Mouse (Mus musculus): ENCODE results near the gene Tnfrsf26. TPM values are rescaled to one million over a fixed set of nuclear protein-coding genes. Genes with fewer than 3 reads are reported as not detected.
"Not testable (repeated sequence)": the region's sequence is repeated elsewhere in the genome, so short reads cannot be mapped to it uniquely, and the experiment has no call there.

Gene Tnfrsf26
- polyA plus RNA-seq (2014; fragmentation: Nextera tagmentation; extraction: Ambion mirVana), result 0.30 and 0.55 TPM in 2 replicates

GRCm38 (mm10) chr7:143628540-143628939 lies at the start of gene Tnfrsf26:
Gene Tnfrsf26 (minus strand): TSS chr7:143628722.
- WGBS, result 86% methylated on average over 1 of the region's 1 CpGs
- ATAC-seq (replicated peaks; ENCODE audit: low FRiP score, low TSS enrichment, low read depth) (no peak), DNase-seq (ENCODE audit: low spot score) (no peak)
- Histone ChIP-seq H3K4me1 (replicated peaks; ENCODE audit: control insufficient read depth, insufficient read depth, low read length) (no peaks in the 10 kb centered on the region), H3K9me3 (ENCODE audit: control insufficient read depth, low read length) (no peaks in the 10 kb centered on the region), H3K36me3 (ENCODE audit: control insufficient read depth, insufficient read depth, low read length) (no peaks in the 10 kb centered on the region), H3K27me3 (replicated peaks; ENCODE audit: control insufficient read depth, insufficient read depth, low read length) (no peaks in the 10 kb centered on the region), H3K9ac (ENCODE audit: low read length) (no peak within 1 kb of the TSS), H3K27ac (ENCODE audit: low read depth) (no peak within 1 kb of the TSS), H3K4me3 (ENCODE audit: low read depth, low read length) (no peak within 1 kb of the TSS), H3K4me2 (ENCODE audit: low read length) (no peak within 1 kb of the TSS)

GRCm38 (mm10) chr7:143666427-143667311 lies 38.1 kb upstream of the Tnfrsf26 start:
- Histone ChIP-seq H3K4me3 (ENCODE audit: low read depth, low read length) (no peak overlapping the region), H3K4me1 (replicated peaks; ENCODE audit: control insufficient read depth, insufficient read depth, low read length) (no peaks in the 10 kb centered on the region), H3K9ac (ENCODE audit: low read length) (no peak overlapping the region)

GRCm38 (mm10) chr7:143663470-143663869 lies 34.9 kb upstream of the Tnfrsf26 start:
- Histone ChIP-seq H3K9me3 (ENCODE audit: control insufficient read depth, low read length) (no peaks in the 10 kb centered on the region), H3K27ac (ENCODE audit: low read depth) (no peak overlapping the region), H3K9ac (ENCODE audit: low read length) (no peak overlapping the region), H3K27me3 (replicated peaks; ENCODE audit: control insufficient read depth, insufficient read depth, low read length) (no peaks in the 10 kb centered on the region), H3K4me2 (ENCODE audit: low read length) (no peak overlapping the region), H3K4me1 (replicated peaks; ENCODE audit: control insufficient read depth, insufficient read depth, low read length) (no peaks in the 10 kb centered on the region), H3K36me3 (ENCODE audit: control insufficient read depth, insufficient read depth, low read length) (no peaks in the 10 kb centered on the region), H3K4me3 (ENCODE audit: low read depth, low read length) (no peak overlapping the region)
- 73% methylated on average over 2 of the region's 2 CpGs for WGBS
- DNase-seq (ENCODE audit: low spot score) (no peak), ATAC-seq (replicated peaks; ENCODE audit: low FRiP score, low TSS enrichment, low read depth) (no peak)

More at GRCm38 (mm10) chr7:143666427-143667311, 38.1 kb upstream of the Tnfrsf26 start:
- no peaks in the 10 kb centered on the region for H3K9me3 ChIP-seq (ENCODE audit: control insufficient read depth, low read length)
- no peak for DNase-seq (ENCODE audit: low spot score)
- no peak overlapping the region for H3K27ac ChIP-seq (ENCODE audit: low read depth)
- ATAC-seq (replicated peaks; ENCODE audit: low FRiP score, low TSS enrichment, low read depth), result no peak
- no peaks in the 10 kb centered on the region for H3K27me3 ChIP-seq (replicated peaks; ENCODE audit: control insufficient read depth, insufficient read depth, low read length)
- H3K4me2 ChIP-seq (ENCODE audit: low read length), result no peak overlapping the region
- H3K36me3 ChIP-seq (ENCODE audit: control insufficient read depth, insufficient read depth, low read length), result no peaks in the 10 kb centered on the region

- Histone ChIP-seq H3K4me2 (ENCODE audit: low read length) (no peak overlapping the region), H3K4me1 (replicated peaks; ENCODE audit: control insufficient read depth, insufficient read depth, low read length) (no peaks in the 10 kb centered on the region), H3K4me3 (ENCODE audit: low read depth, low read length) (no peak overlapping the region), H3K27ac (ENCODE audit: low read depth) (no peak overlapping the region), H3K9ac (ENCODE audit: low read length) (no peak overlapping the region), H3K36me3 (ENCODE audit: control insufficient read depth, insufficient read depth, low read length) (no peaks in the 10 kb centered on the region), H3K27me3 (replicated peaks; ENCODE audit: control insufficient read depth, insufficient read depth, low read length) (no peaks in the 10 kb centered on the region), H3K9me3 (ENCODE audit: control insufficient read depth, low read length) (no peaks in the 10 kb centered on the region)
- DNase-seq (ENCODE audit: low spot score) (no peak), ATAC-seq (replicated peaks; ENCODE audit: low FRiP score, low TSS enrichment, low read depth) (no peak)
Measured at GRCm38 (mm10) chr7:143660797-143661196, 32.3 kb upstream of the Tnfrsf26 start.

GRCm38 (mm10) chr7:143649769-143650346 lies 21.3 kb upstream of the Tnfrsf26 start:
- Histone ChIP-seq H3K4me2 (ENCODE audit: low read length) (peak overlapping the region; percentile 83), H3K4me3 (ENCODE audit: low read depth, low read length) (peak overlapping the region; percentile 74; the same call in 1 of the 2 replicates)
- ATAC-seq (replicated peaks; ENCODE audit: low FRiP score, low TSS enrichment, low read depth), result peak; percentile 12; the same call in 1 of the 2 replicates
- not testable (repeated sequence) for H3K9ac ChIP-seq (ENCODE audit: low read length); H3K4me1 ChIP-seq (replicated peaks; ENCODE audit: control insufficient read depth, insufficient read depth, low read length); H3K27ac ChIP-seq (ENCODE audit: low read depth); H3K27me3 ChIP-seq (replicated peaks; ENCODE audit: control insufficient read depth, insufficient read depth, low read length); H3K9me3 ChIP-seq (ENCODE audit: control insufficient read depth, low read length); DNase-seq (ENCODE audit: low spot score); H3K36me3 ChIP-seq (ENCODE audit: control insufficient read depth, insufficient read depth, low read length)
- 55% methylated on average over 10 of the region's 10 CpGs for WGBS

GRCm38 (mm10) chr7:143649034-143649768 lies 20.7 kb upstream of the Tnfrsf26 start, which contains the start of gene Tnfrsf22:
Gene Tnfrsf22 (minus strand): TSS chr7:143649661.
- peak within 1 kb of the TSS; percentile 47 for H3K9ac ChIP-seq (ENCODE audit: low read length)
- peak within 1 kb of the TSS; percentile 83 for H3K4me2 ChIP-seq (ENCODE audit: low read length)
- no peaks in the 10 kb centered on the region for H3K36me3 ChIP-seq (ENCODE audit: control insufficient read depth, insufficient read depth, low read length)
- H3K9me3 ChIP-seq (ENCODE audit: control insufficient read depth, low read length), result peaks cover 5% of the 10 kb centered on the region; the same call in 1 of the 2 replicates
- no peaks in the 10 kb centered on the region for H3K4me1 ChIP-seq (replicated peaks; ENCODE audit: control insufficient read depth, insufficient read depth, low read length)
- DNase-seq (ENCODE audit: low spot score) (peak; percentile 88), ATAC-seq (replicated peaks; ENCODE audit: low FRiP score, low TSS enrichment, low read depth) (peak; percentile 94)
- no peaks in the 10 kb centered on the region for H3K27me3 ChIP-seq (replicated peaks; ENCODE audit: control insufficient read depth, insufficient read depth, low read length)
- 4% methylated on average over 39 of the region's 39 CpGs for WGBS
- peak within 1 kb of the TSS; percentile 74 for H3K4me3 ChIP-seq (ENCODE audit: low read depth, low read length)
- no peak within 1 kb of the TSS for H3K27ac ChIP-seq (ENCODE audit: low read depth)

- WGBS, result 87% methylated on average over 2 of the region's 2 CpGs
- H3K27me3 ChIP-seq (replicated peaks; ENCODE audit: control insufficient read depth, insufficient read depth, low read length); H3K36me3 ChIP-seq (ENCODE audit: control insufficient read depth, insufficient read depth, low read length); DNase-seq (ENCODE audit: low spot score); ATAC-seq (replicated peaks; ENCODE audit: low FRiP score, low TSS enrichment, low read depth); H3K4me1 ChIP-seq (replicated peaks; ENCODE audit: control insufficient read depth, insufficient read depth, low read length); H3K9me3 ChIP-seq (ENCODE audit: control insufficient read depth, low read length); H3K4me3 ChIP-seq (ENCODE audit: low read depth, low read length); H3K27ac ChIP-seq (ENCODE audit: low read depth); H3K4me2 ChIP-seq (ENCODE audit: low read length); H3K9ac ChIP-seq (ENCODE audit: low read length): not testable (repeated sequence)
Measured at GRCm38 (mm10) chr7:143643949-143644348, 15.4 kb upstream of the Tnfrsf26 start.

GRCm38 (mm10) chr7:143636674-143637073 lies 8.2 kb upstream of the Tnfrsf26 start:
- no peak overlapping the region for H3K9ac ChIP-seq (ENCODE audit: low read length)
- no peaks in the 10 kb centered on the region for H3K4me1 ChIP-seq (replicated peaks; ENCODE audit: control insufficient read depth, insufficient read depth, low read length)
- H3K9me3 ChIP-seq (ENCODE audit: control insufficient read depth, low read length), result no peaks in the 10 kb centered on the region
- ATAC-seq (replicated peaks; ENCODE audit: low FRiP score, low TSS enrichment, low read depth) (no peak), DNase-seq (ENCODE audit: low spot score) (no peak)
- no peak overlapping the region for H3K4me2 ChIP-seq (ENCODE audit: low read length)
- H3K4me3 ChIP-seq (ENCODE audit: low read depth, low read length), result no peak overlapping the region
- H3K36me3 ChIP-seq (ENCODE audit: control insufficient read depth, insufficient read depth, low read length), result no peaks in the 10 kb centered on the region
- no peaks in the 10 kb centered on the region for H3K27me3 ChIP-seq (replicated peaks; ENCODE audit: control insufficient read depth, insufficient read depth, low read length)
- H3K27ac ChIP-seq (ENCODE audit: low read depth), result no peak overlapping the region
- 92% methylated on average over 1 of the region's 1 CpGs for WGBS
